Mouse (Mus musculus): ENCODE measurements around the gene Ssh2.

- TF ChIP-seq CTCF (IDR thresholded peaks at IDR 0.05; ENCODE audit: low read depth, low read length) (no peak), POLR2A (IDR thresholded peaks at IDR 0.05; ENCODE audit: insufficient read depth, low read length) (no peak)
These were observed 226.4 kb downstream of the Ssh2 start for GRCm38 (mm10) chr11:77442186-77443170.
